Mouse (Mus musculus): ENCODE data around the gene Gm36245.
"Not testable (repeated sequence)": the region's sequence is repeated elsewhere in the genome, so short reads cannot be mapped to it uniquely, and the experiment has no call there.

Gene Gm36245

DNA sequence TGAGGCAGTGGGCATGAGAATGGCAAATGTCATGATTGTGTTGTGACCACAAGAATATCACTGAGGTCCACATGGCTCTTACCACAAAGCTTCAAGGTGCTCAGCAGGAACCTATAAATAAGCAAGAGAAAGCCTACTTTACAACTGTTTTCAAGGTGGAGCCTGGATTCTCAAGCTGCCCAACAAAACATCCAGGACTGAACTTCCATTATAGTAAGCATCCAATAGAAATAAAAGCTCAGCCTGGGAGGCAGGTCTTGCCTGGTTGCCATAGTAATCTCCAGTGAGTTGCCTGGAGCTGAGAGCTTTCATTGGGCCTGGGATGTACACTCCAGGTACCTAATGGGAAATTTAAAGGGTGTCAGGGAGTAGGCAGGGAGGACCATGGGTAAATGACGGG lies at the start of gene Gm36245:
Gene Gm36245 (plus strand): TSS at position 301 of the 400 bp plus-strand sequence.
- no peak for DNase-seq (ENCODE audit: low read depth, low spot score)

DNA sequence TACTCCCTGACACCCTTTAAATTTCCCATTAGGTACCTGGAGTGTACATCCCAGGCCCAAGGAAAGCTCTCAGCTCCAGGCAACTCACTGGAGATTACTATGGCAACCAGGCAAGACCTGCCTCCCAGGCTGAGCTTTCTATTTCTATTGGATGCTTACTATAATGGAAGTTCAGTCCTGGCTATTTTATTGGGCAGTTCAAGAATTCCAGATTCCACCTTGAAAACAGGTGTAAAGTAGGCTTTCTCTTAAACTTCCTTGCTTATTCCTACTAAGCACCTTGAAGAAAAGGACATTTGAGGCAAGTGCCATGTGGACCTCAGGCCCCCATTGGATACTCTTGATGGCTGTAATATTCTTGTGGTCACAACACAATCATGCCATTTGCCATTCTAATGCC lies 37.3 kb upstream of the Gm36245 start, which contains the start of gene 1700025B11Rik:
Gene 1700025B11Rik (minus strand): TSS at position 101 of the 400 bp plus-strand sequence.
- no peak for DNase-seq (ENCODE audit: low read depth, low spot score)

- no peak for DNase-seq (ENCODE audit: low read depth, low spot score)
Measured at GRCm38 (mm10) chr15:77563219-77563618, 35.8 kb upstream of the Gm36245 start.

- DNase-seq (ENCODE audit: low read depth, low spot score): no peak
Measured at GRCm38 (mm10) chr15:77578801-77579200, 20.3 kb upstream of the Gm36245 start.

GRCm38 (mm10) chr15:77579311-77579710 lies 19.7 kb upstream of the Gm36245 start:
- no peak for DNase-seq (ENCODE audit: low read depth, low spot score)

DNA sequence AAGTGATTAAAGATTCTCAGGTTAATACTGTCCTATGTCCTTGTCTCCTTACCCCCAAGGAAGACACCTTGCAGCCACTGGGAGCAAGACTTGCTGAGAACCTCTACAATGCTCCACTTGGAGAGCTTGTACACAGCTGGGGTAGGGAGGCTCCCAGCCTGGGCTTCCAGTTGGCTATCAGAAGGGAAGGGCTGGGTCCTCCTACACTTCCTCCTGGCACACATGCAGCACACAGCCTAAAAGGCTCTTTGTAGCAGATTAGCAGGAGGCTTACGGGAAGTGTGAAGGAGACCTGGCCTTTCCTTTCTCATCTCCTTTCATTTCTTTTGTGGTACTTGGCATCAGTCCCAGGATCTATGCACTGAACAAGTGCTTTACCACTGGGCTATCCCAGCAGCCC lies 17.4 kb upstream of the Gm36245 start:
- DNase-seq (ENCODE audit: low read depth, low spot score): no peak

DNA sequence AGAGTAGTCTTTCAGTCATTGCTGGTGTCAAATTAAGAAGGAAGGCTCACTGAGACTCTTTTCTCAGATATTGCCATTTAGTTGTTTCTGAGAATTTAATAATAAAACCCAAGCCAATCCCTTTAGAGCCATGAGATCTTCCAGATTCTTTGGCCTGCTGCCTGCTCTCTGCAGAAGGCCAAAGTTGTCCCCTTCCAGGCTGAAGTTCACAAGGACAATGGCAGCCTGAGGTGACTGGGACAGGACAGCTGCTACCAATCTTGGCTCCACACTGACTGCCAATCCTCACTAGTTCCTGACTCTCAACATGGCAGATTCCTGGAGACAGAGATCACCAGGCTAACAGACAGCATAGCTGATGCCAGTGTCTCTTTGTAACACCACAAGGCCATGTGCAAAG lies 12.0 kb upstream of the Gm36245 start:
- DNase-seq (ENCODE audit: low read depth, low spot score): no peak

DNA sequence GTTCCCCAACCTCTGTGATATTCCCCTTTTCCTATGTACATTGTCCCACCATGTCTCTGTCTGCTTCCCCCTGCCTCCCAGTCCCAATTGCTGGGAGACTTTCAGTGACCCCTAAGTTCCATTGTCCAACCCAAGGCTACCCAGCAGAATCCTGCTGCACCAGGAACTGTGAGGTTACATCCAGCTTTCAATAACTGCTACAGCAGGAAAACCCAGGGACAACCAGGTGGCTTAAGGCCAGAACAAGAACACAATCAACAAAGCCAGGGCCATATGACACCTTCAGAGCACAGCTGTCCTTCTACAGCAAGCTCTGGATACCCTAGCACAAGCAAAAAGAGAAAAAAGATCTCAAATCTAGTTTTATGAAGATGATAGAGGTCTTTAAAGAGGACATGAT lies 10.1 kb upstream of the Gm36245 start:
- DNase-seq (ENCODE audit: low read depth, low spot score): no peak

GRCm38 (mm10) chr15:77590881-77591280 lies 8.2 kb upstream of the Gm36245 start:
- DNase-seq (ENCODE audit: low read depth, low spot score): no peak

- DNase-seq (ENCODE audit: low read depth, low spot score): no peak
Measured at GRCm38 (mm10) chr15:77593557-77593956, 5.5 kb upstream of the Gm36245 start.

GRCm38 (mm10) chr15:77595961-77596360 lies 3.1 kb upstream of the Gm36245 start, which contains the start of gene Apol10b:
Gene Apol10b, minus strand, starts transcription at chr15:77596125.
- DNase-seq (ENCODE audit: low read depth, low spot score): no peak

DNA sequence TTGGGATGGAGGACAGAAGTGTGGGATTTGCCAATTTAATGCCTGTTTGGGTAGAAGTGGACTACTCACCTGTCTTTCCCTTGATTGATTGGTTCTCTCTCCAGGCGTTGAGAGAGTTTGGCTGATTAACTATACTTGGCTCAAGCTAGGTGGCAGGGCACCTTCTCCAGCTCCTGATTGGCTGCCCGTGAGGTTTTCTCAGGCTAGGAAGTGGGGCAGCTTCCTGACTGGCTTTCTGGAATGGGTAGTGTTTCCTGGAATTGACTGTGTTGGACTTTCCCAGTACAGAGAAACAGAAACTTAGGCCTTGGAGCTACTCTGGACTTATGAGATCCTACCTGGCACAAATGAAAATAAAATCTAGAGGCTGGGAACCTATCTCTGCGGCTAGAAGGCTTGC lies 629 bp upstream of the Gm36245 start:
- no peak for DNase-seq (ENCODE audit: low read depth, low spot score)

DNA sequence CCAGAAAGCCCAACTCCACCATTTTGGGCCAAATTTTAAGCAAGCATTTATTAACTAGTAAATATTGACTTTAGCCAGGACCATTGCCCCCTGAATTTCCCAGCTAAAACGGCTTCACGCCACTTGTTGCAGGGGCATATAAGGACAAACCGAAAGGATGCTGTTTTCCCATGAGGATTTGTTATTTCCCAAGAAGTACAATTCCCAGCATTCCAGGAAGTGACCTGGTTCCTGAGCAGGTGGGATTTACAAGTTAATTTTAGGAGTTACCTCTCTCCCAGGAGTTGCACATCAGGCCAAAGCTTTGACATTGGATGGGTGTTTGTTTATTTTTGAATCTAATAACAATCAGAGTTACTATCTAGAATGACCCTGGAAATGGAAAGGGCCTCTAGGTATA lies 7.0 kb downstream of the Gm36245 start:
- DNase-seq (ENCODE audit: low read depth, low spot score): no peak

- DNase-seq (ENCODE audit: low read depth, low spot score): no peak
Measured at GRCm38 (mm10) chr15:77624710-77625109, 25.7 kb downstream of the Gm36245 start.

GRCm38 (mm10) chr15:77626471-77626870 lies 27.4 kb downstream of the Gm36245 start:
- DNase-seq (ENCODE audit: low read depth, low spot score): not testable (repeated sequence)

DNA sequence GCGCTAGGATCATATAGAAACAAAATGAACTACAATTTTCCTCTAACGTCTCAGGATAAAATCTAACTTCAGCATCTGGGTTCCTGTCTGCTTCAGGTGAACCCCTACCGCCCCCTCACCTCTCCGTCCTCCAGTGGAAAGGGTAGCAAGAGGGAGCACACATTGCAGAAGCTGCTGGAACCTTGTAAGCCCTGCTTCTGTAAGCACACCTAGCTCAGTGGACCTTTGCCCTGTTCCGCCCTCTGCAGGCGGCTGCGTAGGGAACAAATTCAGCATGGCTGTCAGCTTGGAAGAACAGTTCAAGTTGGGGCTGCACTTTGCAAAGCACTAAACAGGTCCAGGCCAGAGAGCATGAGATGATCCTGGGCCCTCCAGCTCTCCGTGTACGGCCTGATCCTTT lies 29.6 kb downstream of the Gm36245 start:
- not testable (repeated sequence) for DNase-seq (ENCODE audit: low read depth, low spot score)

- not testable (repeated sequence) for DNase-seq (ENCODE audit: low read depth, low spot score)
Measured at GRCm38 (mm10) chr15:77629822-77630221, 30.8 kb downstream of the Gm36245 start.

GRCm38 (mm10) chr15:77643176-77643575 lies 44.1 kb downstream of the Gm36245 start, which contains the start of gene Apol11b:
Gene Apol11b, minus strand, starts transcription at chr15:77643286.
- not testable (repeated sequence) for DNase-seq (ENCODE audit: low read depth, low spot score)

DNA sequence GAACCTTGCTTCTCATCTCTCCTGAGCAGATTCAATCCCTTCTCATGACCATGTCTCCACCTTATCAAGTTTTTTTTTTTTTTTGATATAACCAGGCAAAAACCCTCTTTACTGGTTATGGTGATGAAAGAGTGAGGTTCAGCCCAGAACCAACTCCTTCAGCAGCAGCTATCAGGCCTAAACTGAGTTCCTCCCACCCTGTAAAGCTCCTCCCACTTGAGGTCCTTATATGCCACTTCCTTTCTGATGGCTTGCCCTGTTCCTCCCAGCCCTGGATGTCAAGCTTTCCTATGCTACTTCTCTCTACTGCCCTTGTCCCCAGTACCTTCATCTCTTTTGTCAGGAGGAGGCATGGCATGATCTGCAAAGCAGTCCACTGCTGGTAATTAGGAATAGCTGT lies 52.1 kb downstream of the Gm36245 start:
- DNase-seq (ENCODE audit: low read depth, low spot score): not testable (repeated sequence)

Data from embryo, embryonic 11.5 days (tissue).